Mouse (Mus musculus) skeletal muscle tissue, adult 2 months (tissue): ENCODE results near the gene Aloxe3.

Experiments
- DNase-seq: peaks from one replicate; pipeline ENCODE4 v3.0.0-alpha.2; 2012; ENCODE audit warnings: low read depth, low spot score

Aloxe3 gene

DNA sequence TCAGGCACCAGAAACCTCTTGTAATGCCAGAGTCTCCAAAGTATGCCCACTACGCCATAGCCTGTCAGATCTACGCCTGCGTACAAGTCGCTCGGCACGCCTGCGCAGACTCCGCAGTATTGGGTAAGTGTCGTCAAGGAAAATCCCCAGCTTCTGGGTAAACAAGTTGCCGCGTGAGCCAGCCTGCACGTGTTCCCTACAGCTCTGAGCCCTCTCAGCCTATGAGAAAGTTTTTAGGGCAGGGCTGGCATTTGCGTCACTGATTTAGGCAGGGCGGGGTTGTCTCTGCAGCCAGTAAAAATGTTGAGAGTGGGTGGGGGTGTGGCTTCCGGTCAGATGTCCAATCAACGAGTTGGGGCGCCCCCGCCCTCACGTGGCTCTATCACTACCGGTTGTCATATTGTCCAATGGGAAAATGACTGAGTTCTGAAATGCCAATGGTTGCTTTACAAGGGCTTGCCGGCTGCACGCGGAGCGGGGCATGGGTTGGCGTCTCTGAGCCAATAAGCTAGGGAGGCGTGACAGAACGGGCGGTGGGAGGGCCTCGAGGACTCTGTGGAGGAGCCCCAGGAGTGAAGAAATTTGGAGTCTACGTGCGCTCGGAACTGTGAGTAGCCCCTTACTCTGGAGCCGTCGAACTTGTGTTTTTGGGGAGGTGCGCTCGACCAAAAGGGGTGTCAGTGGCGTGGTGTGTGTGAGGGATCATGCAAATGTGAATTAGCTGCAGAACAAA is 30.8 kb upstream of the Aloxe3 start, which contains the start of gene Per1:
TSS of gene Per1 (plus strand) at position 521 of the 733 bp plus-strand sequence.
- DNase-seq: peak; percentile 100

DNA sequence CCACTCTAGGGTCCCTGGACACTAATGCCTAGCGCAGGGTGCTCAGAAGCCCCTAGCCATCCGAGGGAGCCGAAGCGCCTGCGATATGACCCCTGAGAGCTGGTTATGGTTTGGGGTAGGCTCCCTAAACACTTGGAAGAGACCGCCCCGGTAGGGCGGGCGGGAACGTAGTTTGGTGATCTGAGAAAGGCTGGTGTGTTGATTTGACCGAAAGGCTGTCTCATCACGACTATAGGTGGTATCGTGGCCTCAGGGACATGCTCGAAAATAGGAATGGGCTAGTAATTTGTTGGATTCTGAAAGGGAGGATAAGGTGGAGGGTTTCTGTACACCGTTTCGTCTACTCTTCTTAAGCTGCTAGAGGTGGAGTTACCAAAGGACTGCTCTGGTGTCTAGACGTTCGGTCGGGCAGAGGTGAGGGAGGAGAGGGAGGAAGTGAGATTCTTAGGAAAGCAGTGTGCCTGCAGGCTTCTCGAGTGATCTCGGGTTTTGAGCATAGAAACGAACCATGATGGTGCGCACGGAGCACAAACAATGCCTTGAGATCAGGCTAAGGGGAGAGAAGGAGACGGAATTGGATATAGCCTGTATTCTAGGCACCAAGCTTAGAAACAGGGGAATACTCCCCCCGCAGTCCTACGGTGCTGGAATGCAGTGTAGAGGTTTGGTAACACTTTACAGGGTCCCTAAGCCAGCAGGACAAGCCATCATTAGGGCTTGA is 30.0 kb upstream of the Aloxe3 start:
- peak; percentile 66 for DNase-seq

DNA sequence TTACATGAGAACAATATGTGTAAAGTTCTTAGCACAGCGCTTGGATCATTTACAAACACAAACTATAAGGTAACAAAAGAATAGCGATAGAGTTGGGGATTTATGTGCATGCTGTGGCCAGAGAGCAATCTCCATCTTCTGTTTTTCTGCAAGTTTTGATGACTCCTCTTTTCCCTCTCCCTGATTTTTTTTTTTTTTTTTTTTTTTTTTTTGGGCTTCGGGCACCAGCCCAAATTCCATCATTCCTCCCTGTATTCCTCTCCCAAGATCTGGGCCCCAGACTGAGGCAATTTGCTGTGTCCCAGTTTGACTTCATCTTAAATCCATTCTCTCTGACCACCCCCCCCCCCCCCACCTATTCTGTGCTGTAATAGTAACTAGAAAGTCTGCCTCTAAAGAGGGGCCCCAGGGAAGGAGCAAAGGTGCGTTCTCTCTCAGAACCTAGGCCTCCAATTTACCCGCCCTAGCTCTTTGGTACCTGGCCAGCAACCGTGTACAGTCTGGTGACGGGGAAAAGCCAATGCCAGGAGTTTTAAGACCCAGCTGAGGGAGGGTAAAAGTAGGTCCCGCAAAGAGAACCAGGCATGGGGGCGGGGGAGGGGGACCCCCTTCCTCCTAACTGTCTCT is 29.2 kb upstream of the Aloxe3 start:
- peak; percentile 81 for DNase-seq

DNA sequence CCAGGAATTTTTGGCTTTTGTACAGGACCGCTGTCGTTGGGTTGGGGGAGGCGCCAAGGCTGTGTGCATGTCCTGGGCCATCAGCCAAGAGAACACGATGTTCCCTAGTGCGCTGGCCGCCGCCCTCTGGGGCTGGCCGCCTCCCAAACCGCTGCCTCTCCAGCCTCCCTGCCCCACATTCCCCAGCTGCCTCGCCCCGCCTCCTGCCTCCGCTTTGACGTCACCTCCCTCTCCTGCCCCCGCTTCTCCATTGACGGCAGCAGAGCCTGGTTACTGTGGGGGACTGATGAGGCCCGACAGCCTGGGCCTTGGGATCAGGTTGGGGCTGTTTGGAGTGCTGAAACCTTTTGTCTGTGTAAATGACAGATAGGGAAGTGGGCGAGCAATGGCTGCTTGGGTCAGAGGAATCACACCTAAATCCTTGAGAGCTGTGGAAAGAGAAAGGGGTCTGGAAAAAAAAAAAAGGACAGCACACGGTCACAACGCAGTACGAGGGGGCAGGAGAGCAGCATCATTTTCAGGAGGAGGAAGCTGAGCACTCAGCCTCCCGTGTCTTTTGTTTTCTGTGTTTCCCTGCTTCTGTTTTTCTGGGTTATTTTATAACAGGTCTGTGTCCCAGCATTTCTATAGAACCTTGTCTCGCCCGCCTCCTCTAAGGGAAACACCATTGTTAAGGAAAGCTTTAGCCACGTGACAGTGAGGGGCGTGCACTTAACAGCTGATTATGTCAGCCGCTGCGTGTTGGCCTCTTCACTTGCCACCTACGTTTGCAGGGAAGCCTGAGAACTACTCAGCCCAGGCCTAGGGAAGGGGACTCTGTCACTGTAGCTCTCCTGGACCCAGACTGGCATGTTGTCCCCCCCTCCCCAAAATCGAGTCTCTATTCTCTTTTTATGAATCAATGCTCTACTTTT is 28.5 kb upstream of the Aloxe3 start:
- peak; percentile 100 for DNase-seq

DNA sequence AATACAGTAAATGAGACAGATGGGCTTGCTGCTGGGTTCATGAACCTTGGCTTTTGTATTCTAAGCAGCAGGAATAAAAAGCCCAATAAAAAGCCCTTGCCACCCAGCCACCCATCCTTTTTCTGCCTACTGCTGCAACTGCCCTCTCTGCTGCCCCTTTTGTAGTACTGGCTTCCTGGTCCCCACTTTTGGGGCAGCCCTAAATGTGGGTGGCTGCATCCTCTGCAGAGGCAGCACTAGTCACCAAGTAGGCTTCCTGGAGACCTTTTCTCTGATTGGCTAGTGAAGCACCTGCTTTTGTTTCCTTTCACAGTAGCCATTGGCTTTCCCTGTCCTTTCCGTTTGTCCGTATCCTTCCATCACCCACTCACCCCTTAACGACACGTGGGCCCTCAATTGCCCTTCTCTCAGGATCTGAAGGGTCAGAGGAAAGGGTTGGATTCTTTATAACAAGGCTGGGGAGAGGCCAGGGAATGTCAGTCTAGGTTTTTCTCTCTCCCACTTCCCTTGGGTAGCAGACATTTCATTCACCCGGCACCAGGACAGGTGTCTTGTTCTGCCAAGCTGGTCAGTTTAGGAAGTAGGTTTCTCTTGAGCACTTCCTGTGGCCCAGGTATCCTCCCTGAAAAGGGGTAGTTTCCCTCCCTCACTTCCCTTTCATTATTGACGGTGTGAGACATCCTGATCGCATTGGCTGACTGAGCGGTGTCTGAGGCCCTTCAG is 27.5 kb upstream of the Aloxe3 start:
- DNase-seq: no peak

DNA sequence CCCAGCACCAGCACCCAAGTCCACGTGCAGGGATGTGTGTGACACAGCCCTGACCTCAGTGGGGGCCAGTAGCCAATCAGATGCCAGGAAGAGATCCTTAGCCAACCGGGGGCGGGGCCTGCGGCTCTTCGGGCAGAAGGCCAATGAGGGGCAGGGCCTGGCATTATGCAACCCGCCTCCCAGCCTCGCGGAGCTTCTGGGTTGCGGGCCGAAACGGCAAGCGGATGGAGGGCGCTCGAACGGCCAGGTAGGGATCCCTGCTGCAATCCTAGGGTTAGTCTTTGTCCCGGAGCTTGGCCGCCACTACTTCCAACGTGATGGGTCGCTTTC is 27.0 kb upstream of the Aloxe3 start:
- DNase-seq: peak; percentile 100

DNA sequence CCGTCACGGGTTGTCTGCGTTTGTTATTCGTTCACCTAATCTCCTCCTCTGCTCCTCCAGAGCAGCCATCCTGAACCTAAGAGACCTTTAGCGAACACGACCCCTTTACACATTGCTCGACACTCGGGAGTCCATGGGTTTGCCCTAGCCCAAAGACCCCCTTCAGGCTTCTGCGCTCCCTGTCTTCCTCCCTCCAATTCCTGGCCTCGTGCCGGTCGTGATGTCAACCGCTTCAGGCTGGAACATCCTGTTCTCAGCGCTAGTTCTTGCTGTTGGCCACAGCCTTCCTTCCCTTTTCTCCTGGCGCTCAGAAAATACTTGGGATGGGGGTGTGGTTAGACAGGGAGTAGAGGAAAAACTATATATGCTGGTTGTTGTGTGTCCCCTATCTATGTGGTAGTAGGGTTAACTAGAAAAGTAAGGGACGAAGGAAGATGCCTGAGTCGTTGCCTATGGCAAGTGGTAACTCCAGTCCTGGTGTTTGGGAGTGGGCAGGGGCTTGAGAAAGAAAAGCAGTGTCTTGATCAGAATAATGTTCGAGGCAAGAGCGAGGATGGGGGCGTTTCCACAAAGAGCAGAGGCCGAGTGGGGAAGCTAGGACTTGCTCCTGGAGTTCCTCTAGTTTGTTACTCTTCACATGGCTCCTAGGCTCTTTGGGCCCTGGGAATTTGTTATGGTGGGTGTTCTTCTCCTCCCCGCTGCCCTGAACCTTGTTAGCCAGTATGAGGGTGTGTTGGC is 26.4 kb upstream of the Aloxe3 start:
- DNase-seq: peak; percentile 94

DNA sequence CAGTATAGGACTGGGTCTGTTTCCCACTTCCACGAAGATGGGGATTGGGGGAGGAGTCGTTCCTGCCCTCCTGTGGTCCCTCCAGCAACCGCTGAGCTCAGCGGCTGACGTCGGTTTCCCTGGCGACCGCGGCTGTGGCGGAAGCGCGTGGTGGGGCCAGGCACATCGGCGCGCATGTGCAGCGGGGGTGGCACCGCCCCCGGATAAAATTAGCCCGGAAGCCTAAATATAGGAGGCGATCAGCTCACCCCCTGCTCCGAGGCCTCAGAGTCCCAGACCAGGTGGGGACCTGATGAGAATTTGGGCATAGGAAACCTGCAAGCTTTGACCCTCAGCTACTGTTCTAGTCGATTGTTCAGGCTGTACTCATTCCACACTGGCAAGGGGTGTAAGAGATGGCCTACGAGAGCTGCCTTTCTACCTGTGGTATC is 25.8 kb upstream of the Aloxe3 start:
- peak; percentile 98 for DNase-seq

DNA sequence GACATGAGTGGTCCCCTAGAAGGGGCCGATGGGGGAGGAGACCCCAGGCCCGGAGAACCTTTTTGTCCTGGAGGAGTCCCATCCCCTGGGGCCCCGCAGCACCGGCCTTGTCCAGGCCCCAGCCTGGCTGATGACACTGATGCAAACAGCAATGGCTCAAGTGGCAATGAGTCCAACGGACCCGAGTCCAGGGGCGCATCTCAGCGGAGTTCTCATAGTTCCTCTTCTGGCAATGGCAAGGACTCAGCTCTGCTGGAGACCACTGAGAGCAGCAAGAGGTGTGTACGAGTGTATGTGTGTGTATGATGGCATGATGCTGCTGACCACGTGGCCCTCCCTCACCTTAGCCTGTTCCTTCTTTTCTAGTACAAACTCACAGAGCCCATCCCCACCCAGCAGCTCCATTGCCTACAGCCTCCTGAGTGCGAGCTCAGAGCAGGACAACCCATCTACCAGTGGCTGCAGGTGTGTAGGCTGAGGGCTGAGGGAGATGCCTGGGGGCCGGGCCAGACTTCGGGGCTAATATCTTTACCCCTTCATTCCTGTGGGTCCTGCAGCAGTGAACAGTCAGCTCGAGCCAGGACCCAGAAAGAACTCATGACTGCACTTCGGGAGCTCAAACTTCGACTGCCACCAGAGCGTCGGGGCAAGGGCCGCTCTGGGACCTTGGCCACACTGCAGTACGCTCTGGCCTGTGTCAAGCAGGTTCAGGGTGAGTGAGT is 24.9 kb upstream of the Aloxe3 start:
- DNase-seq: no peak

DNA sequence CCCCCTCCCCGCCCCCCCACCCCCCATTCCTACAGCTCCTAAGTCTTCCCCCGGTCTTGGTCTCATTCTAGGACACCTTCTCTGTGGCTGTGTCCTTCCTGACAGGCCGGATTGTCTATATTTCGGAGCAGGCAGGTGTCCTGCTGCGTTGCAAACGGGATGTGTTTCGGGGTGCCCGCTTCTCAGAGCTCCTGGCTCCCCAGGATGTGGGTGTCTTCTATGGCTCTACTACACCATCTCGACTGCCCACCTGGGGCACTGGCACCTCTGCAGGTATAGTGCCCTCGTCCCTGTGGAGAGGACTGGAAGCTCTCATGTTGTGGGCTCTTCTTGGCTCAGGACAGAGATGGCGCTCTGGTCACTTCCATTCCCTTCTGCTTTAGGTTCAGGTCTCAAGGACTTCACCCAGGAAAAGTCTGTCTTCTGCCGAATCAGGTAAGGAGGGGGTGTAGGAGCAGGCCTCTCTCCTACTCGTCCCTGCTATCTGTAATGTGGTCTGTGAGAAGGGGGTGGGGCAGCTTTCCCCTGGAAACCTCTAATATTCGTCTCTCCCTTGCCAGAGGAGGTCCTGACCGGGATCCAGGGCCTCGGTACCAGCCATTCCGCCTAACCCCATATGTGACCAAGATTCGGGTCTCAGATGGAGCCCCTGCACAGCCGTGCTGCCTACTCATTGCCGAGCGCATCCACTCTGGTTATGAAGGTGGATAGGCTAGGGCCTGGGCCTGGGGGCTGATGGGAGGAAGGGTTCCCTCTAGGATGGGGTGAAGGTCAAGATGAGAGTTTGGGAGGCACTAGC is 23.9 kb upstream of the Aloxe3 start:
- DNase-seq: no peak

DNA sequence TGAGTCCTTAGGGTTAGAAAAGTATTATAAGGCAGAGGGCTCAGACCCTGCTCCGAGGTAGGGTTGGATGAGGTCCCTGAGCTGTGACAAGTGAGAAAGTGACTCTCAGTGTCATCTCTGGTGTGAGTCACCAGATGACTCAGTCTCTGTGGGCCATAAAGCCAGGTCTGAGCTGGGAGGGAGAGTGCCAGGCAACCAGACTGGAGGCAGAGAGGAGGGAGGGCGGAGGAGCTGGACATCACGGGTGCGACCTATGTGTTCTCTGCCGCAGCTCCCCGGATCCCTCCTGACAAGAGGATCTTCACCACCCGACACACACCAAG is 23.3 kb upstream of the Aloxe3 start:
- DNase-seq: no peak

DNA sequence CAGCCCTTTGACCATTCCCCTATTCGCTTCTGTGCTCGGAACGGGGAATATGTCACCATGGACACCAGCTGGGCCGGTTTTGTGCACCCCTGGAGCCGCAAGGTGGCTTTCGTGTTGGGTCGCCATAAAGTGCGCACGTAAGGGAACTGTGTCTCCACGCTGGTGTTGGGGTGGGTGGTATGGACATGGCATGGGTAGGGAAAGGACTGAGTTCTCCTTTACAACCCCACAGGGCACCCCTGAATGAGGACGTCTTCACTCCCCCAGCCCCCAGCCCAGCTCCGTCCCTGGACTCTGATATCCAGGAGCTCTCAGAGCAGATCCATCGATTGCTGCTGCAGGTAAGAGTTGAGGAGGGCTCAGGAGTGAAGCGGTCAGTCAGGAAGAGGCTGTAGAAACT is 22.6 kb upstream of the Aloxe3 start:
- DNase-seq: no peak

DNA sequence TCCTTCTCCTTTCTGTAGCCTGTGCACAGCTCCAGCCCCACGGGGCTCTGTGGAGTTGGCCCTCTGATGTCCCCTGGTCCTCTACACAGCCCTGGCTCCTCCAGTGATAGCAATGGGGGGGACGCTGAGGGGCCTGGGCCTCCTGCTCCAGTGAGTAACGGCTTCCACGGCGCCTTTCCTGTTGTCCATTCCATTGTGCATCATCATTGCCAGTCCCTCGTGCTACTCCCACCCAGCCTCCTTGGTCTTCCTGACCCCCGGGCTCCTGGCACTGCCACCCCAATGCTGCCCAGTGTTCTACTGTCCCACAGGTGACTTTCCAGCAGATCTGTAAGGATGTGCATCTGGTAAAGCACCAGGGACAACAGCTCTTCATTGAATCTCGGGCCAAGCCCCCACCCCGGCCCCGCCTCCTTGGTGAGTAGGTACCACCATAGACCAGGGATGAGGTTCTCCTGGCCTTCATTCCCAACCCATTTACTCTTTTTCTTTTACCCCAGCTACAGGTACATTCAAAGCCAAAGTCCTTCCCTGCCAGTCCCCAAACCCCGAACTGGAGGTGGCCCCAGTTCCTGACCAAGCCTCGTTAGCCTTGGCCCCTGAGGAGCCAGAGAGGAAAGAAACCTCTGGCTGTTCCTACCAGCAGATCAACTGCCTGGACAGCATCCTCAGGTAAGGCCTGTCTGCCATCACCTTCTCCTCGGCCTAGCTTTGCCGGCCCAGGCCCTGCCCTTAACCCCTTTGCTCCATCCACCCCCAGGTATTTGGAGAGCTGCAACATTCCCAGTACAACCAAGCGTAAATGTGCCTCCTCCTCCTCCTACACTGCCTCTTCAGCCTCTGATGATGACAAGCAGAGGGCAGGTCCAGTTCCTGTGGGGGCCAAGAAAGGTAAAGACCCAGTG is 21.9 kb upstream of the Aloxe3 start:
- DNase-seq: no peak

DNA sequence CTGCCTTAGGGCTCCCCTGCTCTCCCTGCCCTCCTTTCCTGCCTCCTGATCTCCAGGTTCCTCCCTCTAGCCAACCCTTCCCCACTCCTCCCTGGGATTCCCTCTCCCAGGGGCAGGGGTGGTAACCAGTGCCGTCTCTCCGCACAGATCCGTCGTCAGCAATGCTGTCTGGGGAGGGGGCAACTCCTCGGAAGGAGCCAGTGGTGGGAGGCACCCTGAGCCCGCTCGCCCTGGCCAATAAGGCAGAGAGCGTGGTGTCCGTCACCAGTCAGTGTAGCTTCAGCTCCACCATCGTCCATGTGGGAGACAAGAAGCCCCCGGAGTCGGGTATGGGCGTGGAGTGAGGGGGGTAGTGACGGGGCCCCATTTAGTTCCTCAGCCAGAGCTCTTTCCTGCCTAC is 21.2 kb upstream of the Aloxe3 start:
- DNase-seq: no peak

DNA sequence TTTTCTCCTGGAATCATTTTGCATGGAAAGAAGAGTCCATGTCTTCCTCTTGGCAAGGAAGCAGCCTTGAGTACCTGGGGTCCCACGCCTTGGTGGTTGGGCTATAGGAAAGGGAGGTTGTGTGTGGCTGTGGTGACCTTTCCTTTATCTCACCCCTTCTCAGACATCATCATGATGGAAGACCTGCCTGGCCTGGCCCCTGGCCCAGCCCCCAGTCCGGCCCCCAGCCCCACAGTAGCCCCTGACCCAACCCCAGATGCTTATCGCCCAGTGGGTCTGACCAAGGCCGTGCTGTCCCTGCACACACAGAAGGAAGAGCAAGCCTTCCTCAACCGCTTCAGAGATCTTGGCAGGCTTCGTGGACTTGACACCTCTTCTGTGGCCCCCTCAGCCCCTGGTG is 20.5 kb upstream of the Aloxe3 start:
- DNase-seq: no peak

DNA sequence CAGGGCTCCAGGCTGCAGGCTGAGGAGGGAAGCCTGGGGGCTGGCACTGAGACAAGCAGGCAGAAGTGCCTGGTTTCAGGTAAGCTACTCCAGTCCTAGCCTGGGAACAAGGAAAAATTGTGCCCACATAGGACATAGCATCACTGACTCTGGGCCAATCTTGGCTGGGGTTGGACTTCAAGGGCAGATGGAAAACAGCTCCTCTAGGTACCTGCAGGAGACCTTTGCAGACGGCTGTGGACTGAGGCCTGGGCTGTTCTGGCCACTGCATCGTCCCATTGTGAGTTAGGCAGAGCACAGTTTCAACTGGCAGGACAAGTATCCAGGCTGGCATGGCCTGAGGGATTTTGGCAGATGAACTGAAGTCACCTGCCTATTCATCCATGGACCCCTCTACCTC is 19.9 kb upstream of the Aloxe3 start:
- DNase-seq: no peak

DNA sequence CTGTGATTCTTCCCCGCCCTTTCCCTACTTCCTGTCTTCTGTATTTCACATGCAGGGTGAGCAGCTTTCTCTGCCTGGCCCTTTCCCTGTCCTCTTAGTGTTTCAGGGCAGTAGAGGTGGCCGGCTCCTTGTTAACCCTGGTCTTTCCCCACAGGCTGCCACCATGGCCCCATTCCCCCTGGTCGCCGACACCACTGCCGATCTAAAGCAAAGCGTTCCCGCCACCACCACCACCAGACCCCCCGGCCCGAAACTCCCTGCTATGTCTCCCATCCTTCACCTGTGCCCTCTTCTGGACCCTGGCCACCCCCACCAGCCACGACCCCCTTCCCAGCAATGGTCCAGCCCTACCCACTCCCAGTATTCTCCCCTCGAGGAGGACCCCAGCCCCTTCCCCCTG is 19.4 kb upstream of the Aloxe3 start:
- DNase-seq: no peak

DNA sequence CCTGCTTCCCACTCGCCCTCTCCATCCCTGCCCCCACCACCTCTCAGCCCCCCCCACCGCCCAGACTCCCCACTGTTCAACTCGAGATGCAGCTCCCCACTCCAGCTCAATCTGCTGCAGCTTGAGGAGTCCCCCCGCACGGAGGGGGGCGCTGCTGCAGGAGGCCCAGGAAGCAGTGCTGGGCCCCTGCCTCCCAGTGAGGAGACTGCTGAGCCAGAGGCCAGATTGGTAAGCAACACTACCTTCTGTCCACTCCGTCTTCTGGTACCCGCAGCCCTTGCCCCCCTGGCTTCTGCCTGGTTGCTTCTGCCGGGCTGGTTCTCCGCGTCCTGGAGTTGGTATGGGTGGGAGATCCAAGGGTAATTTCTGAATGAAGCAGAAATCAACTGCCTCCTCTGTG is 18.9 kb upstream of the Aloxe3 start:
- DNase-seq: no peak
